Mouse (Mus musculus) myocyte (in vitro differentiated cells): ENCODE measurements around the gene Gm2115. TPM values are rescaled to one million over a fixed set of nuclear protein-coding genes. Genes with fewer than 3 reads are reported as not detected.

Source experiments
- H3K27me3 ChIP-seq: one replicate; pipeline ENCODE4 v1.6.1; 2011; ENCODE audit not compliant: control insufficient read depth, insufficient read depth, insufficient read length
- H3K36me3 ChIP-seq: one replicate; pipeline ENCODE4 v1.6.1; 2011; ENCODE audit not compliant: control insufficient read depth, insufficient read depth
- H3K4me2 ChIP-seq: one replicate; pipeline ENCODE4 v1.6.1; 2011; ENCODE audit warnings: low read depth, control low read depth
- H3K4me3 ChIP-seq: one replicate; pipeline ENCODE4 v1.5.1; 2011; ENCODE audit warnings: mild to moderate bottlenecking, control low read depth, moderate library complexity
- H3K79me2 ChIP-seq: one replicate; pipeline ENCODE4 v1.6.1; 2011; ENCODE audit not compliant: control insufficient read depth, insufficient read depth
- H3ac ChIP-seq: one replicate; pipeline ENCODE4 v1.6.1; 2011; ENCODE audit not compliant: control insufficient read depth, insufficient read length
- CEBPB ChIP-seq: IDR thresholded peaks from 2 replicates; pipeline ENCODE4 v1.6.1; 2011; ENCODE audit warnings: mild to moderate bottlenecking, moderate library complexity; ENCODE audit not compliant: poor library complexity, insufficient read depth, severe bottlenecking
- E2F4 ChIP-seq: IDR thresholded peaks from one replicate; pipeline ENCODE4 v1.6.1; 2011; ENCODE audit warnings: mild to moderate bottlenecking, control low read depth, moderate library complexity; ENCODE audit not compliant: insufficient read depth
- MAX ChIP-seq: IDR thresholded peaks from one replicate; pipeline ENCODE4 v1.6.1; 2011; ENCODE audit warnings: low read depth, mild to moderate bottlenecking, control low read depth
- MYOD1 ChIP-seq, 3 experiments: IDR thresholded peaks; one replicate each; pipeline ENCODE4 v1.6.1; 2011; ENCODE audit warnings: control low read depth in 2 of 3, low read depth in 2 of 3, mild to moderate bottlenecking in 2 of 3, moderate library complexity in 1 of 3; ENCODE audit not compliant: insufficient read length in 2 of 3, control insufficient read depth in 1 of 3
- MYOG ChIP-seq, 3 experiments: IDR thresholded peaks; one replicate each; pipeline ENCODE4 v1.6.1; 2011; ENCODE audit warnings: control low read depth in 2 of 3, low read depth in 2 of 3, mild to moderate bottlenecking in 2 of 3; ENCODE audit not compliant: insufficient read length in 2 of 3, control insufficient read depth in 1 of 3, insufficient read depth in 1 of 3
- POLR2A ChIP-seq: IDR thresholded peaks from one replicate; pipeline ENCODE4 v1.6.1; 2011; ENCODE audit warnings: low read depth, mild to moderate bottlenecking, control low read depth, moderate library complexity; ENCODE audit not compliant: insufficient read length
- POLR2AphosphoS2 ChIP-seq: IDR thresholded peaks from one replicate; pipeline ENCODE4 v1.6.1; 2011; ENCODE audit warnings: low read depth, control low read depth; ENCODE audit not compliant: insufficient read length
- REST ChIP-seq: IDR thresholded peaks from one replicate; pipeline ENCODE4 v1.6.1; 2011; ENCODE audit warnings: mild to moderate bottlenecking, control low read depth, moderate library complexity; ENCODE audit not compliant: insufficient read depth, insufficient read length
- SRF ChIP-seq: IDR thresholded peaks from one replicate; pipeline ENCODE4 v1.6.1; 2011; ENCODE audit warnings: low read depth; ENCODE audit not compliant: control insufficient read depth, insufficient read length
- TCF12 ChIP-seq: IDR thresholded peaks from one replicate; pipeline ENCODE4 v1.6.1; 2011; ENCODE audit warnings: mild to moderate bottlenecking, control low read depth; ENCODE audit not compliant: poor library complexity, insufficient read depth, severe bottlenecking
- TCF3 ChIP-seq: IDR thresholded peaks from one replicate; pipeline ENCODE4 v1.6.1; 2011; ENCODE audit warnings: low read depth, control low read depth; ENCODE audit not compliant: insufficient read length
- USF1 ChIP-seq: IDR thresholded peaks from one replicate; pipeline ENCODE4 v1.6.1; 2011; ENCODE audit warnings: low read depth, mild to moderate bottlenecking, control low read depth, moderate library complexity
- polyA plus RNA-seq: library from polyadenylated mRNA; unstranded; fragments of >200 nt; fragmentation: generic; extraction: Trizol; gene quantifications from one replicate; pipeline ENCODE4 v1.2.1, GENCODE M21; 2012; ENCODE audit warnings: missing spikeins

The Gm2115 gene
- polyA plus RNA-seq, 1 experiment, result 3.5 TPM

- H3K4me3 ChIP-seq, result no peak overlapping the region
- H3K79me2 ChIP-seq, result no peaks in the 10 kb centered on the region
- no peak overlapping the region for H3K4me2 ChIP-seq
- no peak overlapping the region for H3ac ChIP-seq
- no peaks in the 10 kb centered on the region for H3K27me3 ChIP-seq
- TF ChIP-seq TCF3 (no peak), POLR2AphosphoS2 (no peak), MYOD1 (IDR thresholded peaks at IDR 0.05; ENCODE audit: control insufficient read depth in 1 of 3, insufficient read length in 2 of 3, low read depth in 2 of 3) (no peak), POLR2A (no peak), CEBPB (no peak), MYOG (IDR thresholded peaks at IDR 0.05; ENCODE audit: control insufficient read depth in 1 of 3, insufficient read depth in 1 of 3, insufficient read length in 2 of 3, low read depth in 2 of 3) (no peak), TCF12 (no peak), E2F4 (no peak), REST (no peak), SRF (no peak), USF1 (no peak), MAX (no peak)
- peaks cover 3% of the 10 kb centered on the region for H3K36me3 ChIP-seq
Measured at GRCm38 (mm10) chr7:84596633-84597032, 67.9 kb downstream of the Gm2115 start.

- Histone ChIP-seq H3ac (no peak overlapping the region), H3K4me2 (no peak overlapping the region), H3K27me3 (no peaks in the 10 kb centered on the region), H3K4me3 (no peak overlapping the region), H3K79me2 (no peaks in the 10 kb centered on the region), H3K36me3 (no peaks in the 10 kb centered on the region)
- TF ChIP-seq SRF (no peak), MAX (no peak), TCF12 (no peak), POLR2AphosphoS2 (no peak), MYOG (IDR thresholded peaks at IDR 0.05; ENCODE audit: control insufficient read depth in 1 of 3, insufficient read depth in 1 of 3, insufficient read length in 2 of 3, low read depth in 2 of 3) (no peak)
Measured at GRCm38 (mm10) chr7:84600631-84601030, 71.9 kb downstream of the Gm2115 start.

- Histone ChIP-seq H3K27me3 (no peaks in the 10 kb centered on the region), H3ac (no peak overlapping the region), H3K36me3 (no peaks in the 10 kb centered on the region), H3K4me2 (no peak overlapping the region), H3K4me3 (no peak overlapping the region), H3K79me2 (no peaks in the 10 kb centered on the region)
- TF ChIP-seq POLR2A (no peak), REST (no peak), TCF12 (no peak), MYOG (IDR thresholded peaks at IDR 0.05; ENCODE audit: control insufficient read depth in 1 of 3, insufficient read depth in 1 of 3, insufficient read length in 2 of 3, low read depth in 2 of 3) (no peak), MAX (no peak), POLR2AphosphoS2 (no peak), E2F4 (no peak), TCF3 (no peak), CEBPB (no peak), USF1 (no peak), MYOD1 (IDR thresholded peaks at IDR 0.05; ENCODE audit: control insufficient read depth in 1 of 3, insufficient read length in 2 of 3, low read depth in 2 of 3) (no peak), SRF (no peak)
Measured at GRCm38 (mm10) chr7:84601331-84601730, 72.6 kb downstream of the Gm2115 start.

GRCm38 (mm10) chr7:84604501-84604900, 75.7 kb downstream of the Gm2115 start:
- Histone ChIP-seq H3K4me2 (peak overlapping the region; percentile 83), H3K36me3 (no peaks in the 10 kb centered on the region), H3K27me3 (no peaks in the 10 kb centered on the region), H3ac (no peak overlapping the region), H3K4me3 (peak overlapping the region; percentile 61), H3K79me2 (no peaks in the 10 kb centered on the region)
- TF ChIP-seq SRF (no peak), TCF12 (no peak), CEBPB (0 out of 2 replicates have a peak, but pooled peaks have one; percentile 9), E2F4 (no peak), USF1 (no peak)

DNA sequence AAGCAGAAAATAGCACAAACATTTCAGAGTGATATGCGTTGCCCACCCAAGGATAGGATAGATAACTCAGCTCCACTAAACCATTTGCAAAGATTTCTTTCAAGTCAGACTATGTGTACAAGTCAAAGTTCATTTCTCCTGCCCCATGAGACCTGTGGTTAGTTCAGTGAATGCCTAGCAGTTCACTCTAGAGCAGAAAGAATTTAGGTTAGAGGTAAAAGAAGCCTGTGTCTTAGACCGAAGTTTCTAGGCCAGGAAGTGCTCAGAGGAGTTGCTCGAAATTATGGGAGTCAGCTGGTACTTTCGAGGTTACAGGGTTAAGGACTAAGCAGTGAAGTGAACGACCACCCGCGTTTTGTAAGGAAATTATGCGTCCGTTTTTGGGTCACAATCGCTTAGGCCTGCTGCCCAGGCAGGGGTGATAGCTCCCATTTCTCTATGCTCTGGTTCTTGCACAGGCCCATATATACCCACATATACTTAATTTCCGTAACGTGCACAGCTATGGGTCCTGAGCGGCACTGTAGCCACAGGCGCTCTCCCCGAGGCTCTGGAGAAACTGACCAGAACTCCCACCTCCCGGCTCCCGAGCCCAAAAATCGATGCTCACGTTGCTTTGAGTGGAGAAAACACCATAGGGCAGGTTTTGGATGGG, 76.4 kb downstream of the Gm2115 start:
- peak overlapping the region; percentile 67 for H3ac ChIP-seq
- H3K27me3 ChIP-seq, result no peaks in the 10 kb centered on the region
- H3K4me2 ChIP-seq, result peak overlapping the region; percentile 83
- H3K4me3 ChIP-seq, result peak overlapping the region; percentile 61
- no peaks in the 10 kb centered on the region for H3K79me2 ChIP-seq
- no peaks in the 10 kb centered on the region for H3K36me3 ChIP-seq
- TF ChIP-seq MAX, result no peak
- TF ChIP-seq TCF12, result no peak
- TF ChIP-seq REST, result no peak
- TF ChIP-seq MYOG (IDR thresholded peaks at IDR 0.05; ENCODE audit: control insufficient read depth in 1 of 3, insufficient read depth in 1 of 3, insufficient read length in 2 of 3, low read depth in 2 of 3), result no peak
- TF ChIP-seq E2F4, result no peak
- no peak for TF ChIP-seq CEBPB
- no peak for TF ChIP-seq SRF
- TF ChIP-seq USF1, result no peak
- TF ChIP-seq MYOD1 (IDR thresholded peaks at IDR 0.05; ENCODE audit: control insufficient read depth in 1 of 3, insufficient read length in 2 of 3, low read depth in 2 of 3), result no peak
- TF ChIP-seq POLR2A, result no peak
- no peak for TF ChIP-seq TCF3
- TF ChIP-seq POLR2AphosphoS2, result no peak
